13 mouse cellular contexts compared by ENCODE assay signal in the genomic region with DNA sequence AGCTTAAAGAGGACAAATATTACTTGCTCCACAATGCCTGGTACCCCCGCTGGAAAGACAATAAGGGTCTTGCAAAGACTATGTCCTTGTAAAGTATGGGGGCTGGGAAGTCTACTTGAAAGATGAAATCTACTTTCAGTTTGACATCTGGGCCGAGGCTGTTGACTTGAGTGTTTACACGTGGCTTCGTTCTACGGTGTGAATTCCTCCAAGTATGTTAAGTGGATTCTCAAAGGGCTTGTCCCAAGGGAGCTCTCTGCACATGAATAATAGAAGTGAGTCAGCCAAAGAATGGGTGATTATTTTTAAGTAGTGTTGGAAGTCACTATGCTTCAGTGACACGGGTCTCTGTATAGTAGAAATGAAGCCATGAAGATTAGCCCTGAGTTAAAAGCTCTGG. TPM values are rescaled to one million over a fixed set of nuclear protein-coding genes. Genes with fewer than 3 reads are reported as not detected.
A peak's percentile ranks its signal among the peaks of the same experiment; 100 is the strongest.
DNase-seq lines count a peak whose midpoint lies in the region; ATAC-seq and TF ChIP-seq lines count a peak whose summit lies in the region.
"Had no signal": no experiment of that assay in that cellular context is flagged by ENCODE, and none has a peak within 500 bp of the region (broad histone marks: within the 10 kb centered on the region; RNA-seq: fewer than 3 reads in every experiment).

No protein-coding gene starts in this region.

- no peak overlapping the region for H3K9ac ChIP-seq in embryonic facial prominence, embryonic 11.5 days (replicated peaks; ENCODE audit: low read length)
- no peak overlapping the region for H3K9ac ChIP-seq in stomach, embryonic 16.5 days (ENCODE audit: low read length)
- no peak overlapping the region for H3K9ac ChIP-seq in stomach, postnatal 0 days (ENCODE audit: low read length)
- no peak overlapping the region for H3K9ac ChIP-seq in forebrain, embryonic 11.5 days (ENCODE audit: low read length)
- H3K9ac ChIP-seq: hindbrain, embryonic 13.5 days had no signal

- H3K27me3 ChIP-seq in embryonic facial prominence, embryonic 11.5 days (ENCODE audit: control insufficient read depth, insufficient read depth, low read length) = no peaks in the 10 kb centered on the region
- no peaks in the 10 kb centered on the region for H3K27me3 ChIP-seq in embryonic facial prominence, embryonic 10.5 days (replicated peaks; ENCODE audit: low read depth, poor library complexity, severe bottlenecking)
- no peaks in the 10 kb centered on the region for H3K27me3 ChIP-seq in stomach, embryonic 16.5 days (ENCODE audit: control insufficient read depth, insufficient read depth, low read length)
- no peaks in the 10 kb centered on the region for H3K27me3 ChIP-seq in stomach, postnatal 0 days (ENCODE audit: control insufficient read depth, insufficient read depth, low read length)
- H3K27me3 ChIP-seq in forebrain, embryonic 11.5 days (ENCODE audit: control insufficient read depth, insufficient read depth, low read length) = no peaks in the 10 kb centered on the region
- H3K27me3 ChIP-seq: hindbrain, embryonic 13.5 days had no signal

- 52% methylated on average over 6 of the region's 6 CpGs for WGBS in embryonic facial prominence, embryonic 11.5 days
- 59% methylated on average over 6 of the region's 6 CpGs for WGBS in embryonic facial prominence, embryonic 10.5 days
- WGBS in stomach, embryonic 16.5 days = 19% methylated on average over 6 of the region's 6 CpGs
- WGBS in stomach, postnatal 0 days = 17% methylated on average over 6 of the region's 6 CpGs
- WGBS in forebrain, embryonic 11.5 days = 75% methylated on average over 6 of the region's 6 CpGs

- no peak overlapping the region for H3K27ac ChIP-seq in embryonic facial prominence, embryonic 11.5 days (replicated peaks; ENCODE audit: low read depth, low read length)
- H3K27ac ChIP-seq in embryonic facial prominence, embryonic 10.5 days (replicated peaks) = no peak overlapping the region
- H3K27ac ChIP-seq in stomach, embryonic 16.5 days (ENCODE audit: low read length) = no peak overlapping the region
- no peak overlapping the region for H3K27ac ChIP-seq in stomach, postnatal 0 days (replicated peaks)
- H3K27ac ChIP-seq in forebrain, embryonic 11.5 days (ENCODE audit: low read depth, low read length) = no peak overlapping the region
- H3K27ac ChIP-seq: hindbrain, embryonic 13.5 days had no signal

- no peak overlapping the region for H3K4me2 ChIP-seq in embryonic facial prominence, embryonic 11.5 days (ENCODE audit: low read depth, low read length)
- peak overlapping the region; percentile 21; the same call in 1 of the 2 replicates for H3K4me2 ChIP-seq in stomach, embryonic 16.5 days (ENCODE audit: low read depth, low read length)
- H3K4me2 ChIP-seq in stomach, postnatal 0 days (replicated peaks; ENCODE audit: low read depth) = no peak overlapping the region
- no peak overlapping the region for H3K4me2 ChIP-seq in forebrain, embryonic 11.5 days (ENCODE audit: low read depth, low read length, severe bottlenecking)
- H3K4me2 ChIP-seq: hindbrain, embryonic 13.5 days had no signal

- H3K9me3 ChIP-seq in embryonic facial prominence, embryonic 11.5 days (replicated peaks; ENCODE audit: control insufficient read depth, low read length) = no peaks in the 10 kb centered on the region
- H3K9me3 ChIP-seq in embryonic facial prominence, embryonic 10.5 days = no peaks in the 10 kb centered on the region
- no peaks in the 10 kb centered on the region for H3K9me3 ChIP-seq in stomach, embryonic 16.5 days (replicated peaks; ENCODE audit: control insufficient read depth, low read length)
- H3K9me3 ChIP-seq in stomach, postnatal 0 days (ENCODE audit: control insufficient read depth, low read length) = no peaks in the 10 kb centered on the region
- no peaks in the 10 kb centered on the region for H3K9me3 ChIP-seq in forebrain, embryonic 11.5 days (ENCODE audit: control insufficient read depth, low read length)
- H3K9me3 ChIP-seq: hindbrain, embryonic 13.5 days had no signal

- DNase-seq in embryonic facial prominence, embryonic 11.5 days (ENCODE audit: low spot score) = peak; percentile 31
- no peak for DNase-seq in embryonic facial prominence, embryonic 10.5 days (ENCODE audit: low spot score)
- no peak for DNase-seq in stomach, postnatal 0 days (ENCODE audit: low spot score)
- peak; percentile 57 for DNase-seq in lung, postnatal 10 days
- no peak for DNase-seq in layer of hippocampus, adult 9-11 months
- no peak for DNase-seq in forebrain, embryonic 11.5 days (ENCODE audit: low spot score)
- DNase-seq in right cerebral cortex, postnatal 10 days (ENCODE audit: low spot score in 2 of 2) = no peak
- DNase-seq: adrenal gland, adult 8-10 months; kidney, adult 8-10 months; left cerebral cortex, postnatal 4 days; right cerebral cortex, postnatal 4 days had no signal

- no peaks in the 10 kb centered on the region for H3K4me1 ChIP-seq in embryonic facial prominence, embryonic 11.5 days (ENCODE audit: control insufficient read depth, insufficient read depth, low read length)
- H3K4me1 ChIP-seq in embryonic facial prominence, embryonic 10.5 days = peaks cover 11% of the 10 kb centered on the region; the same call in 1 of the 2 replicates
- peaks cover 11% of the 10 kb centered on the region; the same call in 1 of the 2 replicates for H3K4me1 ChIP-seq in stomach, embryonic 16.5 days (ENCODE audit: control insufficient read depth, insufficient read depth, low read length)
- H3K4me1 ChIP-seq in stomach, postnatal 0 days (replicated peaks; ENCODE audit: control insufficient read depth, insufficient read depth) = no peaks in the 10 kb centered on the region
- H3K4me1 ChIP-seq in forebrain, embryonic 11.5 days (replicated peaks; ENCODE audit: control insufficient read depth, insufficient read depth, low read length) = no peaks in the 10 kb centered on the region
- H3K4me1 ChIP-seq: hindbrain, embryonic 13.5 days had no signal

- H3K36me3 ChIP-seq in embryonic facial prominence, embryonic 11.5 days (replicated peaks; ENCODE audit: control insufficient read depth, insufficient read depth, low read depth, low read length) = no peaks in the 10 kb centered on the region
- no peaks in the 10 kb centered on the region for H3K36me3 ChIP-seq in embryonic facial prominence, embryonic 10.5 days (replicated peaks)
- no peaks in the 10 kb centered on the region for H3K36me3 ChIP-seq in stomach, embryonic 16.5 days (ENCODE audit: control insufficient read depth, insufficient read depth, low read length)
- no peaks in the 10 kb centered on the region for H3K36me3 ChIP-seq in stomach, postnatal 0 days (ENCODE audit: control insufficient read depth, insufficient read depth, low read length)
- H3K36me3 ChIP-seq in forebrain, embryonic 11.5 days (ENCODE audit: control insufficient read depth, insufficient read depth, low read length) = no peaks in the 10 kb centered on the region
- H3K36me3 ChIP-seq: hindbrain, embryonic 13.5 days had no signal

- H3K4me3 ChIP-seq in embryonic facial prominence, embryonic 11.5 days (ENCODE audit: low read depth, low read length) = no peak overlapping the region
- H3K4me3 ChIP-seq in embryonic facial prominence, embryonic 10.5 days = no peak overlapping the region
- no peak overlapping the region for H3K4me3 ChIP-seq in stomach, embryonic 16.5 days (replicated peaks; ENCODE audit: low read length)
- no peak overlapping the region for H3K4me3 ChIP-seq in stomach, postnatal 0 days (ENCODE audit: low read depth, low read length)
- no peak overlapping the region for H3K4me3 ChIP-seq in forebrain, embryonic 11.5 days (ENCODE audit: low read depth, low read length)
- H3K4me3 ChIP-seq: hindbrain, embryonic 13.5 days had no signal

- TF ChIP-seq CTCF in stomach, postnatal 0 days (IDR thresholded peaks at IDR 0.05; ENCODE audit: low read depth) = no peak

- TF ChIP-seq EP300 in stomach, postnatal 0 days (optimal IDR thresholded peaks at IDR 0.05) = no peak

- no peak for ATAC-seq in embryonic facial prominence, embryonic 11.5 days (replicated peaks; ENCODE audit: insufficient number of reproducible peaks, low FRiP score, low TSS enrichment, low read depth)
- ATAC-seq in stomach, embryonic 16.5 days (ENCODE audit: insufficient read depth, low FRiP score) = no peak
- no peak for ATAC-seq in stomach, postnatal 0 days (ENCODE audit: low FRiP score, low TSS enrichment)
- ATAC-seq in forebrain, embryonic 11.5 days (replicated peaks; ENCODE audit: low FRiP score) = no peak

RNA-seq across cellular contexts. Expression of a gene that starts 11.0 kb away (rescaled TPM):
- polyA plus RNA-seq in embryonic facial prominence, embryonic 11.5 days (2014; fragmentation: Nextera tagmentation; extraction: Ambion mirVana) = 7.1 and 8.9 TPM in 2 replicates
- 4.0 TPM in 2 replicates for polyA plus RNA-seq in embryonic facial prominence, embryonic 10.5 days (2016; fragmentation: Nextera tagmentation; extraction: Ambion mirVana)
- 3.3 and 4.9 TPM in 2 replicates for polyA plus RNA-seq in stomach, embryonic 16.5 days (2015; fragmentation: Nextera tagmentation; extraction: Ambion mirVana)
- polyA plus RNA-seq in stomach, postnatal 0 days (2015; fragmentation: Nextera tagmentation; extraction: Ambion mirVana) = 1.0 and 1.2 TPM in 2 replicates
- 9.5 and 10.4 TPM in 2 replicates for polyA plus RNA-seq in forebrain, embryonic 11.5 days (2014; fragmentation: Nextera tagmentation; extraction: Ambion mirVana)

Comparison
In these comparisons a context has a peak if more than half of its experiments do, and no peak if none do; other contexts are left out.
1. DNase-seq: peak in embryonic facial prominence, embryonic 11.5 days (single experiment) and lung, postnatal 10 days (single experiment); none in embryonic facial prominence, embryonic 10.5 days (single experiment), stomach, postnatal 0 days (single experiment), layer of hippocampus, adult 9-11 months (single experiment), forebrain, embryonic 11.5 days (single experiment) and right cerebral cortex, postnatal 10 days (0 of 2).